ENCODE assay signal across 36 mouse cellular contexts in the genomic region with DNA sequence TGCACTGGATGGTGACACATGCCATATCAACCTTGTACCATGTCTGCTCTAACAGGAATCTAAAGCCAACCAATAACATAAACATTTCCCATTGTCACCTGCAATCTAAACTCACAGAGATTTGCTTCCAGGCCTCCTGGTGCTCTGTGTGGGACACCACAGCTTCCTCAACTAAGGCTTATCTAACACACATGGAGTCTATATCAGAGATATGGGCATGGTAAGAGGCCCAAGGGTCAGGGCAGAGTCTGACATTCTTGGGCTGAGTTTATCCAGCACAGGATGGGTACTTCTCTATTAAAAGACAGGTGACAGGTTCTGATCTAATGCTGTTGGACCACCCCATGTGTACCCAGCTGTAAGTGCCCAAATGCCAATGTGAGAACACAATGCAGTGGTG. TPM values are rescaled to one million over a fixed set of nuclear protein-coding genes. Genes with fewer than 3 reads are reported as not detected.
"Had no signal": no experiment of that assay in that cellular context is flagged by ENCODE, and none has a peak within 500 bp of the region (broad histone marks: within the 10 kb centered on the region; RNA-seq: fewer than 3 reads in every experiment).

No protein-coding gene starts in this region.

- DNase-seq: left cerebral cortex, postnatal 4 days; liver; liver, embryonic 13.5 days; liver, postnatal 0 days; lung, adult 18-20 months; lung, adult 2 months; lung, embryonic 14.5 days; lung, postnatal 10 days; lung, postnatal 14 days; lung, postnatal 36 days; lung, postnatal 4 days; midbrain, embryonic 14.5 days had no signal

- H3K9me3 ChIP-seq: limb, embryonic 10.5 days; limb, embryonic 15.5 days; liver, embryonic 15.5 days; lung, embryonic 15.5 days; megakaryocyte, embryonic 14.5 days had no signal

- H3K4me1 ChIP-seq: limb, embryonic 10.5 days; limb, embryonic 12.5 days; limb, embryonic 13.5 days; limb, embryonic 15.5 days; liver, embryonic 12.5 days; liver, embryonic 13.5 days; liver, embryonic 15.5 days; lung, embryonic 15.5 days; megakaryocyte, embryonic 14.5 days; midbrain, embryonic 10.5 days; midbrain, embryonic 12.5 days; midbrain, embryonic 13.5 days; midbrain, embryonic 15.5 days had no signal

- H3K27ac ChIP-seq: limb, embryonic 10.5 days; limb, embryonic 12.5 days; limb, embryonic 13.5 days; limb, embryonic 15.5 days; liver, embryonic 12.5 days; liver, embryonic 13.5 days; liver, embryonic 14.5 days; liver, embryonic 15.5 days; lung, embryonic 15.5 days; macrophage; midbrain, embryonic 10.5 days; midbrain, embryonic 12.5 days; midbrain, embryonic 13.5 days; midbrain, embryonic 15.5 days had no signal

- H3K27me3 ChIP-seq: limb, embryonic 12.5 days; limb, embryonic 13.5 days; limb, embryonic 15.5 days; liver, embryonic 12.5 days; liver, embryonic 13.5 days; liver, embryonic 15.5 days; lung, embryonic 15.5 days; megakaryocyte, embryonic 14.5 days; midbrain, embryonic 12.5 days; midbrain, embryonic 13.5 days; midbrain, embryonic 15.5 days had no signal

- H3K9ac ChIP-seq: limb, embryonic 12.5 days; limb, embryonic 13.5 days; limb, embryonic 15.5 days; liver, embryonic 12.5 days; liver, embryonic 13.5 days; liver, embryonic 14.5 days; liver, embryonic 15.5 days; liver, postnatal 0 days; lung, embryonic 14.5 days; lung, embryonic 15.5 days; midbrain, embryonic 12.5 days; midbrain, embryonic 13.5 days; midbrain, embryonic 15.5 days had no signal

- ATAC-seq: liver, embryonic 12.5 days; liver, postnatal 0 days; lung, postnatal 0 days; midbrain, embryonic 13.5 days; midbrain, embryonic 15.5 days; midbrain, embryonic 16.5 days had no signal

- H3K4me2 ChIP-seq: limb, embryonic 12.5 days; limb, embryonic 13.5 days; limb, embryonic 15.5 days; liver, embryonic 12.5 days; liver, embryonic 13.5 days; liver, embryonic 15.5 days; lung, embryonic 14.5 days; lung, embryonic 15.5 days; midbrain, embryonic 11.5 days; midbrain, embryonic 12.5 days; midbrain, embryonic 13.5 days; midbrain, embryonic 15.5 days had no signal

- H3K4me3 ChIP-seq: limb, embryonic 10.5 days; limb, embryonic 12.5 days; limb, embryonic 13.5 days; limb, embryonic 15.5 days; liver, embryonic 12.5 days; liver, embryonic 13.5 days; liver, embryonic 15.5 days; lung, embryonic 15.5 days; megakaryocyte, embryonic 14.5 days; midbrain, embryonic 10.5 days; midbrain, embryonic 12.5 days; midbrain, embryonic 13.5 days; midbrain, embryonic 15.5 days; myocyte had no signal

- H3K36me3 ChIP-seq: limb, embryonic 10.5 days; limb, embryonic 12.5 days; limb, embryonic 13.5 days; limb, embryonic 15.5 days; liver, embryonic 12.5 days; liver, embryonic 13.5 days; liver, embryonic 15.5 days; lung, embryonic 15.5 days; midbrain, embryonic 10.5 days; midbrain, embryonic 12.5 days; midbrain, embryonic 13.5 days; midbrain, embryonic 15.5 days had no signal

RNA-seq across cellular contexts. Expression of gene Psg27, which starts 7.3 kb away (rescaled TPM):
- polyA plus RNA-seq: limb, embryonic 10.5 days; limb, embryonic 11.5 days; limb, embryonic 12.5 days; limb, embryonic 13.5 days; limb, embryonic 15.5 days; liver, adult 2 months; liver, embryonic 12.5 days; liver, embryonic 13.5 days; liver, embryonic 14.5 days; liver, embryonic 15.5 days; liver, embryonic 16.5 days; liver, postnatal 0 days; lung, adult 2 months; lung, embryonic 14.5 days; lung, embryonic 15.5 days; lung, embryonic 16.5 days; lung, postnatal 0 days; macrophage; midbrain, embryonic 10.5 days; midbrain, embryonic 11.5 days; midbrain, embryonic 12.5 days; midbrain, embryonic 13.5 days; midbrain, embryonic 14.5 days; midbrain, embryonic 15.5 days; midbrain, embryonic 16.5 days; midbrain, postnatal 0 days; myocyte; neural tube, embryonic 11.5 days had no signal

RNA-seq across cellular contexts. Expression of gene Psg25, which starts 27.8 kb away (rescaled TPM):
- polyA plus RNA-seq: limb, embryonic 10.5 days; limb, embryonic 11.5 days; limb, embryonic 12.5 days; limb, embryonic 13.5 days; limb, embryonic 15.5 days; liver, adult 2 months; liver, embryonic 12.5 days; liver, embryonic 13.5 days; liver, embryonic 14.5 days; liver, embryonic 15.5 days; liver, embryonic 16.5 days; liver, postnatal 0 days; lung, adult 2 months; lung, embryonic 14.5 days; lung, embryonic 15.5 days; lung, embryonic 16.5 days; lung, postnatal 0 days; macrophage; midbrain, embryonic 10.5 days; midbrain, embryonic 11.5 days; midbrain, embryonic 12.5 days; midbrain, embryonic 13.5 days; midbrain, embryonic 14.5 days; midbrain, embryonic 15.5 days; midbrain, embryonic 16.5 days; midbrain, postnatal 0 days; myocyte; neural tube, embryonic 11.5 days had no signal

RNA-seq across cellular contexts. Expression of gene Psg23, which starts 56.5 kb away (rescaled TPM):
- polyA plus RNA-seq: limb, embryonic 10.5 days; limb, embryonic 11.5 days; limb, embryonic 12.5 days; limb, embryonic 13.5 days; limb, embryonic 15.5 days; liver, adult 2 months; liver, embryonic 12.5 days; liver, embryonic 13.5 days; liver, embryonic 15.5 days; liver, embryonic 16.5 days; liver, postnatal 0 days; lung, adult 2 months; lung, embryonic 14.5 days; lung, embryonic 15.5 days; lung, embryonic 16.5 days; lung, postnatal 0 days; macrophage; midbrain, embryonic 10.5 days; midbrain, embryonic 11.5 days; midbrain, embryonic 12.5 days; midbrain, embryonic 13.5 days; midbrain, embryonic 14.5 days; midbrain, embryonic 15.5 days; midbrain, embryonic 16.5 days; midbrain, postnatal 0 days; myocyte; neural tube, embryonic 11.5 days had no signal
